ENCODE assay signal across 8 mouse cellular contexts in the genomic region with DNA sequence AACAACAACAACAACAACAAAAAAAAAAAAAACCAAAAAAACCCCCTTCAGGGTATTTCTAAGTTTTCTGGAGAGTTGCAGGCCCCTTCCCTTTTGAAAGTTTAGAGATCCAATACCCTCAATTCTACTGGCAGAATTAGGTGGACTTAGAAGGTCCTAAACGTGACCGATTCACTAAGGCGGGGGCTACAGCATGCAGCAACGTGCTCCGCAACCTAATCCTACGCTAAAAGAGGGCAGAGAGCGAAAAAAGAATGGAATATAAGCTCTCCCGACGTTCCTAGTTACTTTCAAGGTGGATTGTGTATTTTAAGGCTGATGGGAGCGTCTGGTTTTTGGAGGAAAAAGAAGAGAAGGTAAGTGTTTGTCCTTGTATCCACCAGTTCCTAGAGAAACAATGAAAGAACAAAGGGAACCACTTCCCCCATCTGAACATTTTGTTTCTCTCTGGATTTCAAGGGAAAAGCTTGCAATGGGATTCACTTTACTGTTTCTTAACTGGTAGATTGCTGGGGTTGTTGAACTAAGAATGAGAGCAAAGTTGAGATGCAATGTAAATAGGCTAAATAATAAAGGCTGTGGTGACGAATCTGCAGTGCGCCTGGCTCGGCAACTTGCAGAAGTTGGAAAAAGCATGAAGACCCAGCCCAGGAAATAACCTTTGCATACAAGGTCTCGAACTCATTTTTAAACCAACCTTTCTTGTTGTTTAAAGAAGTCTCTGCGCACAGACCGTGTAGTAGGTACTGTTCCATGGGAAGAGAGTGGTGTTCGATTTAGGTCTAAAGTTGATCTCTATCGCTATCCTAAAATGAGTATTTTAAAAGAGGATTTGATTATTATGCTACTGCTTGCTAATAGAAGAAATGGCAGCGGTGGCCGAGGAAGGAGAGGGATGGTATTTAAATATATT. TPM values are rescaled to one million over a fixed set of nuclear protein-coding genes. Genes with fewer than 3 reads are reported as not detected.
DNase-seq lines count a peak whose midpoint lies in the region; ATAC-seq lines count a peak whose summit lies in the region.

Gene Mllt10, plus strand, starts transcription at position 222 of the 913 bp plus-strand sequence.

- peaks cover 28% of the 10 kb centered on the region for H3K4me1 ChIP-seq in embryonic facial prominence, embryonic 13.5 days
- peaks cover 19% of the 10 kb centered on the region for H3K4me1 ChIP-seq in heart, embryonic 12.5 days (replicated peaks)

- 2% methylated on average over 20 of the region's 20 CpGs for WGBS in embryonic facial prominence, embryonic 13.5 days
- 2% methylated on average over 20 of the region's 20 CpGs for WGBS in heart, embryonic 12.5 days

- peak within 1 kb of the TSS; percentile 93 for H3K9ac ChIP-seq in embryonic facial prominence, embryonic 13.5 days
- peak within 1 kb of the TSS; percentile 99 for H3K9ac ChIP-seq in heart, embryonic 12.5 days

- no peaks in the 10 kb centered on the region for H3K27me3 ChIP-seq in embryonic facial prominence, embryonic 13.5 days
- no peaks in the 10 kb centered on the region for H3K27me3 ChIP-seq in heart, embryonic 12.5 days (replicated peaks)

- H3K4me3 ChIP-seq in embryonic facial prominence, embryonic 13.5 days = peak within 1 kb of the TSS; percentile 60
- H3K4me3 ChIP-seq in heart, embryonic 12.5 days = peak within 1 kb of the TSS; percentile 61

- H3K4me2 ChIP-seq in embryonic facial prominence, embryonic 13.5 days = peak within 1 kb of the TSS; percentile 92
- H3K4me2 ChIP-seq in heart, embryonic 12.5 days = peak within 1 kb of the TSS; percentile 99

- DNase-seq in 416B (ENCODE audit: low read depth) = peak; percentile 60
- peak; percentile 32 for DNase-seq in ES-CJ7 (ENCODE audit: low read depth, low spot score)
- DNase-seq in kidney, postnatal 10 days = peak; percentile 47
- no peak for DNase-seq in urinary bladder, postnatal 14 days (ENCODE audit: low spot score)
- DNase-seq in right cerebral cortex, postnatal 36 days (ENCODE audit: low spot score in 2 of 2) = no peak

- H3K27ac ChIP-seq in embryonic facial prominence, embryonic 13.5 days = peak within 1 kb of the TSS; percentile 100
- H3K27ac ChIP-seq in heart, embryonic 12.5 days (ENCODE audit: poor library complexity, severe bottlenecking) = peak within 1 kb of the TSS; percentile 100

- no peaks in the 10 kb centered on the region for H3K36me3 ChIP-seq in embryonic facial prominence, embryonic 13.5 days
- H3K36me3 ChIP-seq in heart, embryonic 12.5 days = no peaks in the 10 kb centered on the region

- H3K9me3 ChIP-seq in embryonic facial prominence, embryonic 13.5 days = no peaks in the 10 kb centered on the region
- no peaks in the 10 kb centered on the region for H3K9me3 ChIP-seq in heart, embryonic 12.5 days (replicated peaks)

- no peak for ATAC-seq in embryonic facial prominence, embryonic 13.5 days (ENCODE audit: insufficient number of reproducible peaks, insufficient read depth, low FRiP score, low TSS enrichment, low read depth)
- ATAC-seq in heart, embryonic 12.5 days (ENCODE audit: insufficient number of reproducible peaks, low FRiP score) = no peak
- ATAC-seq in megakaryocyte-erythroid progenitor cell, adult 5-6 weeks (replicated peaks; ENCODE audit: low FRiP score, low TSS enrichment, poor library complexity, severe bottlenecking) = no peak

RNA-seq across cellular contexts. Expression of gene Mllt10, which starts in this region (rescaled TPM):
- 67.2 and 73.6 TPM in 2 replicates for polyA plus RNA-seq in embryonic facial prominence, embryonic 13.5 days (2015; fragmentation: Nextera tagmentation; extraction: Ambion mirVana)
- 36.3 and 37.1 TPM in 2 replicates for polyA plus RNA-seq in heart, embryonic 12.5 days (2016; fragmentation: Nextera tagmentation; extraction: Ambion mirVana)
- 124 and 133 TPM in 2 replicates for total RNA-seq in megakaryocyte-erythroid progenitor cell, adult 5-6 weeks (2014; fragmentation: Nextera tagmentation)
- total RNA-seq in megakaryocyte-erythroid progenitor cell, adult 5-6 weeks (2017) = 71.4 and 79.9 TPM in 2 replicates

Comparison
In these comparisons a context has a peak if more than half of its experiments do, and no peak if none do; other contexts are left out.
1. DNase-seq: peak in 416B (single experiment), ES-CJ7 (single experiment) and kidney, postnatal 10 days (single experiment); none in urinary bladder, postnatal 14 days (single experiment) and right cerebral cortex, postnatal 36 days (0 of 2).